Mouse (Mus musculus) MEL-GATA-1-ER (cell line): ENCODE data around the gene Nfyc.

Experiments
- DNase-seq: peaks from one replicate; pipeline ENCODE4 v3.0.0-alpha.2; 2012; ENCODE audit warnings: low read depth; ENCODE audit errors: extremely low read depth

Nfyc gene

DNA sequence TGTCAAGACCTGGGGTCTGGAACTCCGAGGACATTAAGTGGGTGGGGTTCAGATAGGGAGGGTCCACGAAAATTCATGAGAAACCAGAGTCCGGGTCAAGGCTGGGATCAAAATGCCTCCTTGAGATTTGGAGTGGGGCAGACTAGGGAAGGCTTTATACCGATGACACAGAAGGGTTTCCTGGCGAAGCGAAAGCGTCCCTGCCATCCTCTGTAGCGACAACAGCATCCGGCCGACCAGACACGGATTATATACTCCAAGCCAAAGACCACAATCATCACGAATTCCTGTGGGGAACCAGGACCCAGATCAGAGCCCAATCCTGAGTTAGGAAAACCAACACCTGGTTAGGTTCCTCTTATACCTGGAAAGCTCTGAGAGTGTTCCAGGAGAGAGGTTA lies 114.6 kb downstream of the Nfyc start:
- DNase-seq, result no peak

DNA sequence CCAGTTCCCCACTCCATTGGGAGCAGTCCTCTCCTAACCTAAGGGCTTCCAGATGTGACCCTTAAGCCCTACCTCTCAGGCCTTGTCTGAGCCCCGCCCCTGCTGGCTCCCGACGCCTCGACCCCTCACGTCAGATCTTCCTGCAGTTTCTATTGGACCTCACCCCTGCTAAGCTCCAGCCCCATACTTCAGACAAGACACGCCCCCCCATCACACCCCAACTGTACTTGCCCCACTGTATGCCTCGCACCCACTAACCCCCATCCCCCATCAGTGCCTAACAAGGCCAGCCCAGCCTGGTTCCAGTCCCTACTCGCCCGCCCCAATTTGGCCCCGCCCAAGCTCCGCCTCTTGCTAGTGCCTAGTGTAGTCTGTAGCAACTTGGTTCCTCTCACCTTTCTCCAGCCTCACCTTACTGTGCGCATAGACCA lies 115.2 kb downstream of the Nfyc start:
- peak; percentile 36 for DNase-seq

DNA sequence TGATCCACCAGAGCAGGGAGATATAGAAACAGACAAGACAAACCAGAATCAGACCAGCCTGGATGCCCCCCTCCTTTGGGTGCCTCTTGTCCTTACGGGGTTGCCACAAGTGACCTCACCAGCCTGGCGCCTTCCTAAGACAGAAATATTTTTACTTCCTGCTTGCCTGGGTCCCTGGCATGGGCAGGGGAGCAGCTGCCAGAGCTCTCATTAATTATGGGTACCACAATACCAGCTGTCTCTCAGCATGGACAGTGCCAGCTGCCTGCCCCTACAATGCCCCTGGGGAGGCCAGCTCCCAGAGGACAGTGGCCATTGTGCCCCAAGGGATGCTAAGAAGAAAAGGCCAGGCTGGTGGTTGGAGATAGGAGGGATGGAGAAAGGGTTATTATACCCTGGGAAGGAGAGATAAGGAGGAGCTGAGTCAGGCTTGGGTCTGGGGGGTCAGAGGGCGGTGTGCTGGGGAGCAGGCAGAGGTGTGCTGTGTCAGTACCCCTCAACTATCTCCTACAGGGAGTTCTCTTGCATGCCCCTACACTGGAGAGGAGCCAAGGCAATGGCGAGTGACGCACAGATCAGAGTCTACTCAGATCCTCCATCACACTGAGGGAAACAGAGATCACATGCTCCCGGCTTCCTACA lies 117.4 kb downstream of the Nfyc start:
- DNase-seq, result no peak

DNA sequence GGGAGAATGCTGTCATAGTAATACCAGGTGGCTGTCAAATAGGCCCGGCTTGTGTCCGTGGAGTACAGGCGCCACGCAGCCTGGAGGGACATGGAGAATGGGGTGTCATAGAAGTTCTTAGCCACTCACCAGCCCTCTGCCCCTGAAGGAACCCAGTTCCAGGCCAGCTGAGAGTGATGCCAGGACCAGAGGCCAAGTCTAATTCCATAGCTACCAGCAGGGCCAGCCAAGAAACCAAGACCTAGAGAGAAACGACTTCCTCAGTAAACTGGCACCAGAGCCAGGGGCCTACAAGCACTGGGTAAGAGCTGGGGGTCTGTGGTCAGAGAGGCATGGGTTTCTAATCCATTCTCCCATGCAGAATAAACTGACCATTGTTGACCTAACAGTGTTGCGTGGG lies 118.4 kb downstream of the Nfyc start:
- DNase-seq, result no peak

DNA sequence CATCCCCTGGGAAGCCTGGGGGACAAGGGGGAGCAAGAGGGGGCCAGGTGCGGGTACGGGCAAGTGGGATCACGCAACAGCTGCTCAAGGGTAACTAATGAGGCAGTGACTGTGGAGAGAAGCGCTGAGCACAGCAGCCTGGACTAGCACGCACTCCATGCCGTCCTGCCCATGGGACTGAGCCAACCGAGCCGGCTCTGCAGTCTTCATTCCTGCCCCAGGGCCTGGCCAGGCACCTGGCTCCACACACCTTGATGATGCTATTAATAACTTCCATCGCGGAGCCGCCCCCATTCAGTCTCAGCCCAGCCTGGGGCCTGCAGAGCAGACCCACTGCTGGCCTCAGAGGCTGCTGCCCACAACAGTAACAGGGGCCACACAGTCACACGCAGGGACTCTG lies 119.1 kb downstream of the Nfyc start:
- no peak for DNase-seq
